18 mouse cellular contexts compared by ENCODE assay signal in genomic region chr9:49622928-49623676, GRCm38 (mm10).
DNase-seq lines count a peak whose midpoint lies in the region; ATAC-seq and TF ChIP-seq lines count a peak whose summit lies in the region.
"Had no signal": no experiment of that assay in that cellular context is flagged by ENCODE, and none has a peak within 500 bp of the region (broad histone marks: within the 10 kb centered on the region; RNA-seq: fewer than 3 reads in every experiment).

No protein-coding gene starts in this region.

- H3K27me3 ChIP-seq in forebrain, embryonic 14.5 days (replicated peaks; ENCODE audit: control insufficient read depth, insufficient read depth, low read length), result no peaks in the 10 kb centered on the region
- H3K27me3 ChIP-seq in forebrain, embryonic 12.5 days, result no peaks in the 10 kb centered on the region
- no peaks in the 10 kb centered on the region for H3K27me3 ChIP-seq in midbrain, embryonic 12.5 days
- H3K27me3 ChIP-seq: limb, embryonic 15.5 days had no signal

- TF ChIP-seq CTCF in layer of hippocampus, adult 2 months (conservative IDR thresholded peaks at IDR 0.05), result no peak

- DNase-seq in forebrain, embryonic 14.5 days (ENCODE audit: low spot score), result peak; percentile 69
- DNase-seq in layer of hippocampus, adult 2 months (ENCODE audit: low spot score in 2 of 2), result peak in 1 of 2 experiments; percentile 29
- no peak for DNase-seq in layer of hippocampus, adult 9-10 months (ENCODE audit: low spot score)
- DNase-seq in retina, postnatal 1 day, result peak; percentile 84
- DNase-seq in thymus, postnatal 4 days, result no peak
- DNase-seq: adrenal gland, postnatal 25 days; gastrocnemius, postnatal 10 days; heart, postnatal 36 days; kidney, adult 11 months; kidney, postnatal 4 days; lung, adult 18-20 months; spleen, adult 18-20 months had no signal

- no peak overlapping the region for H3K4me3 ChIP-seq in forebrain, embryonic 14.5 days (ENCODE audit: low read depth, low read length)
- no peak overlapping the region for H3K4me3 ChIP-seq in forebrain, embryonic 12.5 days (replicated peaks)
- no peak overlapping the region for H3K4me3 ChIP-seq in layer of hippocampus, adult 2 months
- no peak overlapping the region for H3K4me3 ChIP-seq in midbrain, embryonic 12.5 days
- H3K4me3 ChIP-seq: erythroblast, embryonic 14.5 days; heart, embryonic 10.5 days; limb, embryonic 15.5 days had no signal

- no peak overlapping the region for H3K4me2 ChIP-seq in forebrain, embryonic 14.5 days (ENCODE audit: low read length)
- no peak overlapping the region for H3K4me2 ChIP-seq in forebrain, embryonic 12.5 days
- H3K4me2 ChIP-seq in midbrain, embryonic 12.5 days (replicated peaks), result no peak overlapping the region
- H3K4me2 ChIP-seq: limb, embryonic 15.5 days had no signal

- 51% methylated on average over 9 of the region's 9 CpGs for WGBS in forebrain, embryonic 14.5 days
- WGBS in forebrain, embryonic 12.5 days, result 52% methylated on average over 9 of the region's 9 CpGs
- WGBS in midbrain, embryonic 12.5 days, result 47% methylated on average over 9 of the region's 9 CpGs

- H3K9me3 ChIP-seq in forebrain, embryonic 14.5 days (replicated peaks; ENCODE audit: control insufficient read depth, low read length), result no peaks in the 10 kb centered on the region
- no peaks in the 10 kb centered on the region for H3K9me3 ChIP-seq in forebrain, embryonic 12.5 days
- H3K9me3 ChIP-seq in midbrain, embryonic 12.5 days, result no peaks in the 10 kb centered on the region
- H3K9me3 ChIP-seq: heart, embryonic 10.5 days; limb, embryonic 15.5 days had no signal

- peaks cover 36% of the 10 kb centered on the region for H3K4me1 ChIP-seq in forebrain, embryonic 14.5 days (ENCODE audit: control insufficient read depth, insufficient read depth, low read length)
- H3K4me1 ChIP-seq in forebrain, embryonic 12.5 days, result peaks cover 28% of the 10 kb centered on the region
- H3K4me1 ChIP-seq in midbrain, embryonic 12.5 days, result peaks cover 26% of the 10 kb centered on the region
- H3K4me1 ChIP-seq: heart, embryonic 10.5 days had no signal

- no peak overlapping the region for H3K9ac ChIP-seq in forebrain, embryonic 14.5 days (ENCODE audit: low read length)
- H3K9ac ChIP-seq in forebrain, embryonic 12.5 days, result no peak overlapping the region
- H3K9ac ChIP-seq in midbrain, embryonic 12.5 days (replicated peaks), result no peak overlapping the region
- H3K9ac ChIP-seq: limb, embryonic 15.5 days had no signal

- no peak for ATAC-seq in forebrain, embryonic 14.5 days
- ATAC-seq in forebrain, embryonic 12.5 days (ENCODE audit: low FRiP score), result no peak
- ATAC-seq in midbrain, embryonic 12.5 days (ENCODE audit: low FRiP score, low read depth), result no peak

- peak overlapping the region; percentile 72; the same call in 1 of the 2 replicates for H3K27ac ChIP-seq in forebrain, embryonic 14.5 days (ENCODE audit: low read depth, low read length)
- no peak overlapping the region for H3K27ac ChIP-seq in forebrain, embryonic 12.5 days
- peak overlapping the region; percentile 92 for H3K27ac ChIP-seq in layer of hippocampus, adult 2 months
- H3K27ac ChIP-seq in midbrain, embryonic 12.5 days (replicated peaks), result peak overlapping the region; percentile 75; the same call in 1 of the 2 replicates
- H3K27ac ChIP-seq: heart, embryonic 10.5 days; limb, embryonic 15.5 days; macrophage had no signal

- H3K36me3 ChIP-seq in forebrain, embryonic 14.5 days (ENCODE audit: control insufficient read depth, insufficient read depth, low read length), result no peaks in the 10 kb centered on the region
- H3K36me3 ChIP-seq in forebrain, embryonic 12.5 days (replicated peaks), result no peaks in the 10 kb centered on the region
- H3K36me3 ChIP-seq in midbrain, embryonic 12.5 days, result no peaks in the 10 kb centered on the region
- H3K36me3 ChIP-seq: heart, embryonic 10.5 days; limb, embryonic 15.5 days had no signal

Comparison
In these comparisons a context has a peak if more than half of its experiments do, and no peak if none do; other contexts are left out.
1. DNase-seq: peak in forebrain, embryonic 14.5 days (single experiment) and retina, postnatal 1 day (single experiment); none in layer of hippocampus, adult 9-10 months (single experiment) and thymus, postnatal 4 days (single experiment).